Comparison of ENCODE assay signal across 8 mouse cellular contexts in the genomic region with DNA sequence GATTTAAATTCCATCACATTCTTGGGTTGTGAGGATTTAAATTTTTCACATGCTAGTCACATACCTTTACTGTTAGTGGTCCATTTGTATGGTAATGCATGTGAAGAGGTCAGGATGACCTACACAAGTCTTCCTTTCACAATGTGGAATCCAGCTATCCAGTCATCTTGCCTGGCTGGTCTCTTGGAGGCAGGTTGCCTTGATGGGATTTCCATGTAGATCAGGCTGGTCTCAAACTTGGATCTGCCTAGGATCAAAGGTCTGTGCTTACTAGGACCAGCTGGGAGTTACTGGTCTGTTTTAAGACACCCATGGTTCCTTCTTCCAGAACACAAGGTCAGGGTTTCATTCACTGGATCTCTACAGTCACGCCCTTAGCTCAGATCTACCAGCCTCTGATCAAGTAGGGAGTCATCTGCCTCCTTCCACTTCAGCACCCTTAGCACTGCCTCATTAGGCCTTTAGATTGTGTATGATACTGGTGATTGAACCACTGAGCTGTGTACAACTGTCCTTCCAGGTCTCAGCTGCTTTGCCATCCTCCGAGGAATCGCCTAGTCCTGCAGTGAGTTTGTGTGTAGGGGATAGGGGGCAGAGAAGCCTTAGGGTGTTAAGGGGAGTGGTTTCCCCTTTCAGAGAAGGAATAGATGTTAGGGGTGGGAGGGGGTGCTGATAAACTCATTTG. TPM values are rescaled to one million over a fixed set of nuclear protein-coding genes. Genes with fewer than 3 reads are reported as not detected.
DNase-seq lines count a peak whose midpoint lies in the region; ATAC-seq and TF ChIP-seq lines count a peak whose summit lies in the region.

No protein-coding gene starts in this region.

- no peak overlapping the region for H3K4me3 ChIP-seq in lung, embryonic 16.5 days (ENCODE audit: low read length)
- H3K4me3 ChIP-seq in lung, adult 2 months (replicated peaks; ENCODE audit: extremely low read depth, low read depth, low read length) = no peak overlapping the region
- H3K4me3 ChIP-seq in forebrain, embryonic 11.5 days (ENCODE audit: low read depth, low read length) = no peak overlapping the region
- no peak overlapping the region for H3K4me3 ChIP-seq in limb, embryonic 11.5 days (ENCODE audit: low read depth, low read length)
- H3K4me3 ChIP-seq in neural tube, embryonic 13.5 days = no peak overlapping the region
- no peak overlapping the region for H3K4me3 ChIP-seq in thymus, adult 2 months (ENCODE audit: control insufficient read depth, insufficient read depth, low read length)

- peaks cover 28% of the 10 kb centered on the region for H3K36me3 ChIP-seq in lung, embryonic 16.5 days (ENCODE audit: control insufficient read depth, insufficient read depth, low read length)
- peaks cover 8% of the 10 kb centered on the region; the same call in 1 of the 2 replicates for H3K36me3 ChIP-seq in forebrain, embryonic 11.5 days (ENCODE audit: control insufficient read depth, insufficient read depth, low read length)
- H3K36me3 ChIP-seq in limb, embryonic 11.5 days (ENCODE audit: control insufficient read depth, insufficient read depth, low read length) = peaks cover 6% of the 10 kb centered on the region; the same call in 1 of the 2 replicates
- peaks cover 65% of the 10 kb centered on the region for H3K36me3 ChIP-seq in neural tube, embryonic 13.5 days
- peaks cover 41% of the 10 kb centered on the region for H3K36me3 ChIP-seq in thymus, adult 2 months (ENCODE audit: control insufficient read depth, insufficient read depth, low read length)

- TF ChIP-seq CTCF in lung, adult 2 months (IDR thresholded peaks at IDR 0.05; ENCODE audit: insufficient read depth, low read length) = no peak
- no peak for TF ChIP-seq CTCF in thymus, adult 2 months (IDR thresholded peaks at IDR 0.05; ENCODE audit: borderline replicate concordance, control insufficient read depth, extremely low read depth, insufficient read depth, low read length, poor library complexity)

- H3K27me3 ChIP-seq in lung, embryonic 16.5 days (ENCODE audit: control insufficient read depth, insufficient read depth, low read depth, low read length) = no peaks in the 10 kb centered on the region
- H3K27me3 ChIP-seq in forebrain, embryonic 11.5 days (ENCODE audit: control insufficient read depth, insufficient read depth, low read length) = no peaks in the 10 kb centered on the region
- H3K27me3 ChIP-seq in limb, embryonic 11.5 days (ENCODE audit: control insufficient read depth, insufficient read depth, low read length) = no peaks in the 10 kb centered on the region
- no peaks in the 10 kb centered on the region for H3K27me3 ChIP-seq in neural tube, embryonic 13.5 days
- H3K27me3 ChIP-seq in thymus, adult 2 months (ENCODE audit: control insufficient read depth, insufficient read depth, low read length) = no peaks in the 10 kb centered on the region

- no peak for DNase-seq in lung, adult 2 months
- DNase-seq in forebrain, embryonic 11.5 days (ENCODE audit: low spot score) = peak; percentile 71
- peak; percentile 63 for DNase-seq in limb, embryonic 11.5 days (ENCODE audit: low spot score)
- DNase-seq in thymus, adult 2 months = no peak
- DNase-seq in ovary, postnatal 36 days (ENCODE audit: low spot score) = no peak
- DNase-seq in urinary bladder, postnatal 36 days (ENCODE audit: low spot score in 2 of 2) = no peak

- H3K27ac ChIP-seq in lung, embryonic 16.5 days (ENCODE audit: low read length) = peak overlapping the region; percentile 63
- peak overlapping the region; percentile 71 for H3K27ac ChIP-seq in forebrain, embryonic 11.5 days (ENCODE audit: low read depth, low read length)
- no peak overlapping the region for H3K27ac ChIP-seq in limb, embryonic 11.5 days (replicated peaks; ENCODE audit: low read depth, low read length)
- H3K27ac ChIP-seq in neural tube, embryonic 13.5 days (replicated peaks) = peak overlapping the region; percentile 54
- no peak overlapping the region for H3K27ac ChIP-seq in thymus, adult 2 months (ENCODE audit: control insufficient read depth, insufficient read depth, low read length)

- no peak overlapping the region for H3K9ac ChIP-seq in lung, embryonic 16.5 days (ENCODE audit: low read length)
- no peak overlapping the region; the same call in 1 of the 2 replicates for H3K9ac ChIP-seq in forebrain, embryonic 11.5 days (ENCODE audit: low read length)
- H3K9ac ChIP-seq in limb, embryonic 11.5 days (ENCODE audit: low read length) = no peak overlapping the region
- H3K9ac ChIP-seq in neural tube, embryonic 13.5 days = no peak overlapping the region

- TF ChIP-seq POLR2A in lung, adult 2 months (IDR thresholded peaks at IDR 0.05; ENCODE audit: borderline replicate concordance, extremely low read depth, low read depth, low read length) = no peak
- no peak for TF ChIP-seq POLR2A in thymus, adult 2 months (IDR thresholded peaks at IDR 0.05; ENCODE audit: control insufficient read depth, extremely low read depth, insufficient read depth, low read length, poor library complexity)

- H3K4me1 ChIP-seq in lung, embryonic 16.5 days (replicated peaks; ENCODE audit: control insufficient read depth, insufficient read depth, low read length) = peaks cover 11% of the 10 kb centered on the region
- peaks cover 13% of the 10 kb centered on the region for H3K4me1 ChIP-seq in lung, adult 2 months (ENCODE audit: control insufficient read depth, insufficient read depth, low read length)
- H3K4me1 ChIP-seq in forebrain, embryonic 11.5 days (replicated peaks; ENCODE audit: control insufficient read depth, insufficient read depth, low read length) = peaks cover 7% of the 10 kb centered on the region
- no peaks in the 10 kb centered on the region for H3K4me1 ChIP-seq in limb, embryonic 11.5 days (ENCODE audit: control insufficient read depth, insufficient read depth, low read length)
- H3K4me1 ChIP-seq in neural tube, embryonic 13.5 days (replicated peaks) = peaks cover 32% of the 10 kb centered on the region
- peaks cover 4% of the 10 kb centered on the region; the same call in 1 of the 2 replicates for H3K4me1 ChIP-seq in thymus, adult 2 months (replicated peaks; ENCODE audit: control insufficient read depth, insufficient read depth, low read length)

- H3K4me2 ChIP-seq in lung, embryonic 16.5 days (ENCODE audit: low read depth, low read length) = no peak overlapping the region
- H3K4me2 ChIP-seq in forebrain, embryonic 11.5 days (ENCODE audit: low read depth, low read length, severe bottlenecking) = no peak overlapping the region
- no peak overlapping the region for H3K4me2 ChIP-seq in limb, embryonic 11.5 days (ENCODE audit: low read depth, severe bottlenecking)
- no peak overlapping the region for H3K4me2 ChIP-seq in neural tube, embryonic 13.5 days

- WGBS in lung, embryonic 16.5 days = 13% methylated on average over 3 of the region's 3 CpGs
- 50% methylated on average over 3 of the region's 3 CpGs for WGBS in lung, adult 2 months
- WGBS in forebrain, embryonic 11.5 days = 15% methylated on average over 3 of the region's 3 CpGs
- WGBS in limb, embryonic 11.5 days = 12% methylated on average over 3 of the region's 3 CpGs
- WGBS in neural tube, embryonic 13.5 days = 13% methylated on average over 3 of the region's 3 CpGs
- WGBS in thymus, adult 2 months = 73% methylated on average over 3 of the region's 3 CpGs

- no peaks in the 10 kb centered on the region for H3K9me3 ChIP-seq in lung, embryonic 16.5 days (ENCODE audit: control insufficient read depth, low read length)
- no peaks in the 10 kb centered on the region for H3K9me3 ChIP-seq in forebrain, embryonic 11.5 days (ENCODE audit: control insufficient read depth, low read length)
- no peaks in the 10 kb centered on the region for H3K9me3 ChIP-seq in limb, embryonic 11.5 days (ENCODE audit: control insufficient read depth, low read length)
- H3K9me3 ChIP-seq in neural tube, embryonic 13.5 days = no peaks in the 10 kb centered on the region

- peak; percentile 8 for ATAC-seq in lung, embryonic 16.5 days (ENCODE audit: low read depth)
- ATAC-seq in forebrain, embryonic 11.5 days (replicated peaks; ENCODE audit: low FRiP score) = peak; percentile 47
- ATAC-seq in limb, embryonic 11.5 days (ENCODE audit: insufficient number of reproducible peaks, low FRiP score, low TSS enrichment, low read depth) = peak; percentile 23
- ATAC-seq in neural tube, embryonic 13.5 days (ENCODE audit: low read depth) = no peak

RNA-seq across cellular contexts. Expression of a gene that starts 5.2 kb away (rescaled TPM):
- polyA plus RNA-seq in lung, embryonic 16.5 days (2015; fragmentation: Nextera tagmentation; extraction: Ambion mirVana) = 7.5 and 12.2 TPM in 2 replicates
- polyA plus RNA-seq in lung, adult 2 months (2012; rRNA removed) = 1.4 and 3.4 TPM in 2 replicates
- 8.3 and 14.4 TPM in 2 replicates for polyA plus RNA-seq in forebrain, embryonic 11.5 days (2014; fragmentation: Nextera tagmentation; extraction: Ambion mirVana)
- 9.3 and 11.5 TPM in 2 replicates for polyA plus RNA-seq in limb, embryonic 11.5 days (2014; fragmentation: Nextera tagmentation; extraction: Ambion mirVana)
- 11.9 and 12.3 TPM in 2 replicates for polyA plus RNA-seq in neural tube, embryonic 13.5 days (2015; fragmentation: Nextera tagmentation; extraction: Ambion mirVana)
- 3.9 and 4.2 TPM in 2 replicates for polyA plus RNA-seq in thymus, adult 2 months (2012; rRNA removed)

RNA-seq across cellular contexts. Expression of a gene that starts 30.6 kb away (rescaled TPM):
- 30.8 and 31.8 TPM in 2 replicates for polyA plus RNA-seq in lung, embryonic 16.5 days (2015; fragmentation: Nextera tagmentation; extraction: Ambion mirVana)
- polyA plus RNA-seq in lung, adult 2 months (2012; rRNA removed) = 4.3 and 10.6 TPM in 2 replicates
- polyA plus RNA-seq in forebrain, embryonic 11.5 days (2014; fragmentation: Nextera tagmentation; extraction: Ambion mirVana) = 55.0 and 57.7 TPM in 2 replicates
- 48.0 and 51.6 TPM in 2 replicates for polyA plus RNA-seq in limb, embryonic 11.5 days (2014; fragmentation: Nextera tagmentation; extraction: Ambion mirVana)
- polyA plus RNA-seq in neural tube, embryonic 13.5 days (2015; fragmentation: Nextera tagmentation; extraction: Ambion mirVana) = 25.2 and 28.7 TPM in 2 replicates
- polyA plus RNA-seq in thymus, adult 2 months (2012; rRNA removed) = 11.1 and 13.6 TPM in 2 replicates

RNA-seq across cellular contexts. Expression of a gene that starts 30.6 kb away (rescaled TPM):
- 37.8 and 38.3 TPM in 2 replicates for polyA plus RNA-seq in lung, embryonic 16.5 days (2015; fragmentation: Nextera tagmentation; extraction: Ambion mirVana)
- 0.70 and 1.1 TPM in 2 replicates for polyA plus RNA-seq in lung, adult 2 months (2012; rRNA removed)
- 46.1 and 47.9 TPM in 2 replicates for polyA plus RNA-seq in forebrain, embryonic 11.5 days (2014; fragmentation: Nextera tagmentation; extraction: Ambion mirVana)
- 41.7 and 44.8 TPM in 2 replicates for polyA plus RNA-seq in limb, embryonic 11.5 days (2014; fragmentation: Nextera tagmentation; extraction: Ambion mirVana)
- polyA plus RNA-seq in neural tube, embryonic 13.5 days (2015; fragmentation: Nextera tagmentation; extraction: Ambion mirVana) = 10.2 and 10.9 TPM in 2 replicates
- polyA plus RNA-seq in thymus, adult 2 months (2012; rRNA removed) = 9.5 and 10.2 TPM in 2 replicates

Comparison
In these comparisons a context has a peak if more than half of its experiments do, and no peak if none do; other contexts are left out.
1. H3K27ac ChIP-seq: peak in lung, embryonic 16.5 days (single experiment), forebrain, embryonic 11.5 days (single experiment) and neural tube, embryonic 13.5 days (single experiment); none in limb, embryonic 11.5 days (single experiment) and thymus, adult 2 months (single experiment).
2. DNase-seq: peak in forebrain, embryonic 11.5 days (single experiment) and limb, embryonic 11.5 days (single experiment); none in lung, adult 2 months (single experiment), thymus, adult 2 months (single experiment), ovary, postnatal 36 days (single experiment) and urinary bladder, postnatal 36 days (0 of 2).